Mouse (Mus musculus): ENCODE data around the gene D17H6S53E. TPM values are rescaled to one million over a fixed set of nuclear protein-coding genes. Genes with fewer than 3 reads are reported as not detected.

D17H6S53E gene
- 3.3 and 4.6 TPM in 2 replicates for polyA plus RNA-seq (2012; rRNA removed)

DNA sequence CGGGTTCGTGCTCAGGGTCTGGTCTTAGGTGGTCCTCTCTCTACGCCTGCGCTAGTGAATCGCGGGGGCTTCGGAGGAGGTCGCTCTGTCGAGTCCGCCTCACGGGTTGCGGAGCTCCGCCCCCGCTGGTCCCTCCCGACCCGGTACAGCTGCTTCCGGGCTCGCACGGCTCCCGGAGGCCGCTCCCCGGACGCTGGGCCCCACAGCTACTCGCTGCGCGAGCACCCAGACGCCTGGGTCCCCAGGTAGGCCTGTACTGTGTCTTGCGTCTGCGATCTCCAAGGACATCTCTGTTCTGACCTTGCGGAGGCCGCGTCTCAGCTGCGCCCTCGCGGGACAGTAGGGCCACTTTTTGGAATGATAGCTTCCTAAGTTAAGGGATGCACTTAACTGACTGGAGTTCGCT is at the start of gene D17H6S53E:
Gene D17H6S53E (plus strand): TSS at position 168 of the 406 bp plus-strand sequence.
- DNase-seq (ENCODE audit: low read depth): peak; percentile 81
- TF ChIP-seq POLR2A (IDR thresholded peaks at IDR 0.05; ENCODE audit: borderline replicate concordance, extremely low read depth, insufficient read depth, insufficient read length, poor library complexity, severe bottlenecking) (peak; percentile 62), CTCF (IDR thresholded peaks at IDR 0.05; ENCODE audit: borderline replicate concordance, extremely low read depth, insufficient read depth, insufficient read length) (no peak)

DNA sequence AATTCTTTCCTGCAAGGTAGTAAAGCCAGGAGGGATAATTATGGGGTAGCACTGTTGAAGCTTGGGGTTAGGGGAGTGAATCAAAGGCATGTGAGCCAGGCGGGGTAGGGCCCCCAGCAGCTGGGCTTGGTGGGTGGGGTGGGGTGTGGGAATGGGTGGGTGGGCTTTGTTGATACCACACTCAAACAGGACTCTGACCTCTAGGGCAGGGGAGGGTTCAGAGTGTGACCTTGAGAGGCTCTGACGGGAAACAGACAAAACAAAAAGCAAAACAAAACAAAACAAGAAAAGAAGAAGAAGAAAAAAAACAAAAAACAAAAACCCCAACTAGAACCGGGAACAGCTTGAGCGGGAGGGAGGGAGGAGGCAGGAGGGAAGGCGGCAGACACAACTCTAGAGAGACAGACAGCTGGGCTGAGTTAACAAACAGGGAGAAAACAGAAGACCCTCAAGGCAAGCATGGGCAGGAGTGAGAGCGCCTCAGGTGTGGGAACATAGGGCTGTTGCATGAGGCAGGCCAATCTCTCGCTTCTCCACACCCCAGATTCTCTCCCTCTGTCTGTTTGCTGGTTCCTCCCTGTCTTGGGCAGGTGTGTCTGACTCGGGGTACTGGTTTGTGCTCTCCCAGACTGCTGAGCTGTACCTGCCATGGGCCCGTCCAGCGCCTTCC is 49.5 kb upstream of the D17H6S53E start, which contains the start of gene Ly6g6e:
Gene Ly6g6e (plus strand): TSS at position 396 of the 670 bp plus-strand sequence.
- no peak for TF ChIP-seq POLR2A (IDR thresholded peaks at IDR 0.05; ENCODE audit: borderline replicate concordance, extremely low read depth, insufficient read depth, insufficient read length, poor library complexity, severe bottlenecking)
- TF ChIP-seq CTCF (IDR thresholded peaks at IDR 0.05; ENCODE audit: borderline replicate concordance, extremely low read depth, insufficient read depth, insufficient read length): no peak
- DNase-seq (ENCODE audit: low read depth): peak; percentile 76

DNA sequence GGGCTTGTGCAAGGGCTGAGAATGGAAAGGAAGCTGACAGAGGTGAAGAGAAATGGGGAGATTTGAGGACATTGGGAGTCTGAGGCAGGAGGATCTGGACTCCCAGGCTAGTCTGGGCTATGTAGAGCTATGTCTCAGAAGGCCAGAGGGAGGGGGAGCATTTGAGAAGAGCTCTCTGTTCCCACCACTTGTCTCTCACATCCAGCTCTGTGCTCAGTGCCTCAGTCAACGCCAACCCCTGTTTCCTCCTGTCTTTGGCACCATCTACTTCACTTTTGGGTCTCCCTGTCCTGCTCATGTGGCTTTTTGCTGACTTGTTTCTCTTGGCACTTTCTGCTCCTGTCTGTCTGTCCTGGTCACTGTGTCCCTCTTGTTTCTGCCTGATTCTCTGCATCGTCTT is 48.9 kb upstream of the D17H6S53E start:
- DNase-seq (ENCODE audit: low read depth): peak; percentile 24
- no peak for TF ChIP-seq CTCF (IDR thresholded peaks at IDR 0.05; ENCODE audit: borderline replicate concordance, extremely low read depth, insufficient read depth, insufficient read length)
- no peak for TF ChIP-seq POLR2A (IDR thresholded peaks at IDR 0.05; ENCODE audit: borderline replicate concordance, extremely low read depth, insufficient read depth, insufficient read length, poor library complexity, severe bottlenecking)

DNA sequence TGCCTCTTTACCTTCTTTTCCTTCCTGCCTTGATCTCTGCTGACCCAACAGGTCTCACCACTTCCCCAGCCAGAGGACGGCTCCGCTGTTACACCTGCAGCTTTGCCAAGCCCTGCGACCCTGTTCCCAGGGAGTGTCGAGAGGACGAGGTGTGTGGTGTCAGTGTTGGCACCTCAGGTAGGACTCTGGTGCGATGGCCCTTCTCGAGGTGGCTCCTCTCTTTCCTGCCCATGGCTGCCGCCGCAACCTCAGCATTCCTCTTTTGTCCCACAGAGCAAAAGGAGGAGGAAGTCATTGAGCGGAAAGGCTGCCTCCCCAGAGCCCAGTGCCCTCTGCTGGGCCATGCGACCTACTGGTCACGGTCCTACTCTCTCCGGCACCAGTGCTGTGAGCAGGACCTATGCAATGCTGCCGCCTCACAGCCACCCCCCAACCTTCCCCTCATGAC is 48.4 kb upstream of the D17H6S53E start, which contains the start of gene Ly6g6d:
Gene Ly6g6d (minus strand): TSS at position 280 of the 448 bp plus-strand sequence.
- TF ChIP-seq POLR2A (IDR thresholded peaks at IDR 0.05; ENCODE audit: borderline replicate concordance, extremely low read depth, insufficient read depth, insufficient read length, poor library complexity, severe bottlenecking) (no peak), CTCF (IDR thresholded peaks at IDR 0.05; ENCODE audit: borderline replicate concordance, extremely low read depth, insufficient read depth, insufficient read length) (peak; percentile 37; the same call in 1 of the 2 replicates)
- DNase-seq (ENCODE audit: low read depth): peak; percentile 44

DNA sequence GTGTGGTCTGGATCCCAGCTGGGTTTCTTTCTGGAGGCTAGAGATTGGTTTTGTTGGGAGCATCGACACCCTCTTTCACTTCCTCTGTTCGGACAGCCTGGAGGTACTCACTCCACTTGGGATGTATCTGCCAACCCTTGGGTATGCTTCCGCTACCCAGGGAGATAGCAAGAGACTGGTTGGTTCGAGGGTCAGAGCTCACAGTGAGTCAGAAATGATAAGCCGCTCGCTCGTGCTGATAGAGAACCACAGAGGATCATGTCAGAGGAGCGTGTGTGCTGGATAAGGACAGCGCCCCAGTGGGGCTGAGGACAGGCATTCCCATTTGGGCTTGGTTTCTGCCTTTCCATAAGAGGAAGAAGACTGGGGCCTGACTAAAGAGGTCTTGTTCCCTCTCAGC is 46.4 kb upstream of the D17H6S53E start:
- TF ChIP-seq POLR2A (IDR thresholded peaks at IDR 0.05; ENCODE audit: borderline replicate concordance, extremely low read depth, insufficient read depth, insufficient read length, poor library complexity, severe bottlenecking) (no peak), CTCF (IDR thresholded peaks at IDR 0.05; ENCODE audit: borderline replicate concordance, extremely low read depth, insufficient read depth, insufficient read length) (no peak)
- DNase-seq (ENCODE audit: low read depth): no peak

DNA sequence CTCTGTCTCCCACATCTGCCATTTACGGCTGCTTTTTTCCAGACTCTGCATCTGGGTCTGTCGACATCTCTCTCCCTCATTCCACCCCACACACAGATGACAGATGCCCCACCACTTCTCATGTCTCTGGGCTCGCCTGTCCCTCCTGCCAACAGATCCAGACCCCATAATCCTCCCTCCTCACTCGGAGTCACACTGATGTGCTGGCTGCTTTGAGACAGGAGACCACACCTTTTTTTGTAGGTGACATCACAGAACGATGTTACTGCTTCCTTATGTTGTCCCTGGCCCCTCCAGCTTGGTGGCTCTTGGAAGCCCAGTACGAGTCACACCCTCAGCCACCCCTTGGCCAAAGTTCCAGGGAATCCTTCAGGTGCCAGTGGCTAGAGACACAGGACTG is 45.9 kb upstream of the D17H6S53E start:
- TF ChIP-seq CTCF (IDR thresholded peaks at IDR 0.05; ENCODE audit: borderline replicate concordance, extremely low read depth, insufficient read depth, insufficient read length) (no peak), POLR2A (IDR thresholded peaks at IDR 0.05; ENCODE audit: borderline replicate concordance, extremely low read depth, insufficient read depth, insufficient read length, poor library complexity, severe bottlenecking) (no peak)
- no peak for DNase-seq (ENCODE audit: low read depth)

DNA sequence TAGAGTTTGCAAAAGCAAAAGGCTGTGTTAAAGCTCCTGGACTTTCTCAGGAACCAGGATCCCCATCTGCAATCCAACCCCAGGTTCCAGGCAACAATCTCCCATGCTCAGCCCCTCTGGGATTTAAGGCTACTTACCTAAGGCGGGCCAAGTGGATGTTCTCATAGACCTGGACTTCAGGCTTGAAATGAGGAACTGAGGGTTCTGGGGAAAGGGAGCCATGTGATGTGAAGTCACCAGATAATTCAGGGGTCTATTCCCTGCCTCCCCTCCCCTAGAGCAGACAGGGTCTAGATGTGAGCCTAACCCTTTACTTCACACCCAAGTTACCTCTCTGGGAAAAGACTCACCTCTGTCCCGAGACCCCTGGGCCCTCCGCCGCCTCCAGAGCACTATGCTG is 45.5 kb upstream of the D17H6S53E start:
- DNase-seq (ENCODE audit: low read depth): no peak
- TF ChIP-seq POLR2A (IDR thresholded peaks at IDR 0.05; ENCODE audit: borderline replicate concordance, extremely low read depth, insufficient read depth, insufficient read length, poor library complexity, severe bottlenecking): no peak
- no peak for TF ChIP-seq CTCF (IDR thresholded peaks at IDR 0.05; ENCODE audit: borderline replicate concordance, extremely low read depth, insufficient read depth, insufficient read length)

DNA sequence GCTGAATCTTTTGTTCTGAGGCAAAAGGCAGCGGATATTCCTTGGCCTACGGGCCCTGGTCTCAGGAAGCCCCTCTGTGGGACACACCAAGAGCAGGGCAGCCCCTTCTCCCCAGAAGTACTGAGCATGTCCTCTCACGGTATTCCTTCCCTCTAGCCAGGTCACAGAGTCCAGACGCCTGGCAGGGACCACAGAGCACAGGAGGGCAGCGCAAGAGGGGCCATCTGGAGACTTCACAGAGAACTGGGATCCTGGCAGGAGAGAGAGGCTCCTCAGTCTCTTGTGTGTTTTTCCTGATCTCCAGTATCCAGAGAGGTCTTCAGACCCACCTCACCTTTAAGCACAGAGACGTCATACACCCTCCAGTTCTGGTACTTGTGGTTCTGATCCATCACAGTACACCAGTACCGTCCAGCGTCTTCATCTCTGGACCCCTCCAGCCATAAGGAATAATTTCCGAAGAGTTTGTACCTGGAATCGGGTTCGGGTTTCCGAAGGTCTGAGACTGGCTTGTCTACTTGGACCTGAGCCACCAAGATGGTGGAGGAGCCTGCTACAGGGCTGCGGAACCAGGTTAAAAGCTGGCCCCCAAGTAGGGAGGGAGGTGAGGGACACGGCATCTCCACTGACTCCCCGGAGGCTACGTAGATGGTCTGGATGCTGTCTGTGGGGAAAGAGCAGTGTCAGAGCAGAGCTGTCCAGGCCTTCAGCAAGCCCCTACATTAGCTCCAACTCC is 43.2 kb upstream of the D17H6S53E start:
- DNase-seq (ENCODE audit: low read depth): no peak
- TF ChIP-seq CTCF (IDR thresholded peaks at IDR 0.05; ENCODE audit: borderline replicate concordance, extremely low read depth, insufficient read depth, insufficient read length) (no peak), POLR2A (IDR thresholded peaks at IDR 0.05; ENCODE audit: borderline replicate concordance, extremely low read depth, insufficient read depth, insufficient read length, poor library complexity, severe bottlenecking) (no peak)

DNA sequence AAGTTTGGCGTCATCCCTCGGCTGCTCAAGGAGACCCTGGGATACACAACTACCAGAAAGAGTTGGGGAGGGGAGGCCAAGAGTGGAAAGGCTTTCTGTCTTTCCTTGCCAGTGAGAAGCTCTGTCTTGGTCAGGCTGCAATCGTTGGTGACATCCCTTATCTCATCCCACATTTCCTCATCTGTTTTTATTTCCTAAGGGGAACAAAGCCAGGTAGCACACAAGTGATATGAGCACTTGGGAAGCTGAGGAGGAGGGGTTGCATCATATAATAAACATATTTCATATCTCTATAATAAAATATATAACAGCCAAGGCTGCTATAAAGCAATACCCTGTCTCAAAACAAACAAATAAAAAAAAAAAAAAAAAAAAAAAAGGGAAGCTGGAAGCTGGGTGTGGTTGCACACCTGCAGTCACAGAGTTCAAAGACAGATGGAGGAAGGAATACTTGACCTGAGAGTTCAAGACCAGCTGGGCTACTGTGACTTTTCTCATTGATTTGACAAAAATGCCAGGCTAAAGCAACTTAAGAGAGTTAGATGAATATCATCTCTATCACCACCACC is 42.2 kb upstream of the D17H6S53E start:
- DNase-seq (ENCODE audit: low read depth): no peak
- no peak for TF ChIP-seq CTCF (IDR thresholded peaks at IDR 0.05; ENCODE audit: borderline replicate concordance, extremely low read depth, insufficient read depth, insufficient read length)
- TF ChIP-seq POLR2A (IDR thresholded peaks at IDR 0.05; ENCODE audit: borderline replicate concordance, extremely low read depth, insufficient read depth, insufficient read length, poor library complexity, severe bottlenecking): no peak

DNA sequence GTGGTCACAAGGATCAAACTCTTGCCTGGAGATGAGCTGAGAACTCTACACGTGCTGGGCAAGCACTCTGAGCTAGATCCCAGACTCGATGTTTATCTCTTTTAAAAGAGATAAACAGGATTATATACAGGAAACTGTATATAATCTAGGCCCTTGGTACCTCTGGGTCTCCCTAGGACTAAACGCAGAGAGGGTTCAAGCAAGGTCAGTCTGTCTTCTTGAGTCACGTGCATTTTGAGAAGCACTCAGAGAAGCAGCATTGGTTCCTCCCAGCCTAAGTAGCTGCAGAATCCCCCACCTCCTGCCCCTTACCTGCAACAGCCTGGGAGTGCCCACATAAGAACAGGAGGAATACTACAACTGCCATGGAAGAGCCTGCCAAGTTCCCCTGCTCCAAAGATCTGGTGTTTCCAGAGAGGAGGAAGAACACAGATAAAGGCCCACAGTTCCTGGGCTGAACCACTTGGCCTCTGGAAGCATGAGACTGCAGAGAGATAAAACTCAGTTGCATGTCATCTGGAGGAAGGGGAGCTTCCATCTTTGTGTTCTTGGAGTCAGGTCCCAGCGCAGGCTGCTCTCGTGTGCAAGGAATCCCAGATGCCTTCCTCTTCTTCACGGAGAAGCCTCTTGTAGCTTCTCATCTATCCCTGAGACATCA is 40.8 kb upstream of the D17H6S53E start, which contains the start of gene Ly6g6f:
Gene Ly6g6f (minus strand): TSS at position 403 of the 658 bp plus-strand sequence.
- no peak for DNase-seq (ENCODE audit: low read depth)
- TF ChIP-seq CTCF (IDR thresholded peaks at IDR 0.05; ENCODE audit: borderline replicate concordance, extremely low read depth, insufficient read depth, insufficient read length) (no peak), POLR2A (IDR thresholded peaks at IDR 0.05; ENCODE audit: borderline replicate concordance, extremely low read depth, insufficient read depth, insufficient read length, poor library complexity, severe bottlenecking) (no peak)

DNA sequence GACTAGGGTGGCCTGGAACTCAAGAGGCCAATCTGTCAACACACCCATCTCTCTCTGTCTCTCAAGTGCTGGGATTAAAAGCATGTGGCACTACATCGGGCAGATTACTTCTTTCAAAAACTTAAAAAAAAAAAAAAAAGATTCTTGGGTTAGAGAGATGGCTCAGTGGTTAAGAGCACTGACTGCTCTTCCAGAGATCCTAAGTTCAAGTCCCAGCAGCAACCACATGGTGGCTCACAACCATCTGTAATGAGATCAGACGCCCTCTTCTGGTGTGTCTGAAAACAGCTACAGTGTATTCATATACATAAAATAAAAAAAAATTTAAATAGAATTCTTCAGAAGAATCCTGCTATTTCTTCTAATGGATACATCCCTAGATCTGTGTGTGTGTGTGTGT is 38.0 kb upstream of the D17H6S53E start:
- DNase-seq (ENCODE audit: low read depth): no peak
- no peak for TF ChIP-seq CTCF (IDR thresholded peaks at IDR 0.05; ENCODE audit: borderline replicate concordance, extremely low read depth, insufficient read depth, insufficient read length)
- no peak for TF ChIP-seq POLR2A (IDR thresholded peaks at IDR 0.05; ENCODE audit: borderline replicate concordance, extremely low read depth, insufficient read depth, insufficient read length, poor library complexity, severe bottlenecking)
